Mouse (Mus musculus): ENCODE measurements around the gene Cntf.

DNA sequence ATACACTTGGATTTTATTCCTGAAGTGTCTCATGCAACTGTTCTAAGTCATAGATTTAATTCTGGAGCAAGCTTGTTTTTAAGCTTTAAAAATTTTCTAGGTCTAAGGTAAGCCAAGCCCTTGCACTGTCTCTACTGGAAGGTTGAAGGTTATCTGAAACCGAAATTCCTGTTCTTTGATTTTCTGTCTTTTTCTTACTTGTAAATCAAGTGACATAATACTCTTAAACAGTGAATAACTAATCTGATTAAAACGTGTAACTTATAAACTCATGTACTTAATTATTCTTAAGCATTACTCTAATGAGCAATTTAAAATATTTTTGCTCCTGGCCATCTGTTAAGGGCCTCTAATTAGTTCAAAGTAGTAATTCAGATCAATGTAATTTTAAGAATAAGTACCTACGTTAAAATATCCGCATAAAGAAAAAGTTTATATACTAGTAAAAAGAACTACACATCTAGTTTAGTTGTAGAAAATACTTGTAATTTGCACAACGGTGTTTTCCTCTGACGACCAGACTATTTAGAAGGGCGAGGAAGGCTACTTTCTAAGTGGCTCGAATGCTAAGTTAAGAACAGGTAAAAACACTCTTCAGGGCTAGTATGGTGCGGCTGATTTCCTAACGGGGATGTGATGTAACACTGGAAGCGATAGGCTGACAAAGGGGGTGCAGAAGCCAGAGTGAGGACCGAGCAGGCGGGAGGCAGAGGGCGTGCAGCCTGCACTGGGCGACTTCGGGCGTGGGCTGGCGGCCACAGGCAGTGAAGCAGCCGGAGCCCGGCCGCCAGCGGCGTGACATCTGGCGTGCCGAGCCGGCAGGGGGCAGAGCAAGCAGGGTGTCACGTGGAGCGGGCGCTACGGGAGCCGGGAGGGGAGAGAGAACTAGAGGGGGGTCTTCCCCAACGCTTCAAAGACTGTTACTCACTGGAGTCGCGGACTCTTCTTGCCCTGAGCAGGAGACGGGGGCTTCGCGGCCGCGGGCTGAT, 28.9 kb upstream of the Cntf start:
- TF ChIP-seq CTCF (IDR thresholded peaks at IDR 0.05; ENCODE audit: borderline replicate concordance, control insufficient read depth, extremely low read depth, insufficient read depth, low read length, poor library complexity) (peak; percentile 89; the same call in 1 of the 2 replicates), POLR2A (IDR thresholded peaks at IDR 0.05; ENCODE audit: control insufficient read depth, extremely low read depth, insufficient read depth, low read length, poor library complexity) (0 out of 2 replicates have a peak, but pooled peaks have one; percentile 29)

Data from thymus, adult 2 months (tissue).